Mouse (Mus musculus) neural tube, embryonic 15.5 days (tissue): ENCODE results near the gene Gm11214. TPM values are rescaled to one million over a fixed set of nuclear protein-coding genes. Genes with fewer than 3 reads are reported as not detected.

Source experiments
- ATAC-seq: fragments of 200-750 bp; cut with Nextera tagmentation; 2 replicates; pipeline ENCODE4 v1.8.0; 2017; ENCODE audit warnings: mild to moderate bottlenecking, moderate TSS enrichment, moderate library complexity; ENCODE audit not compliant: low FRiP score
- H3K27ac ChIP-seq: fragments of 300-500 bp; sonication (generic); replicated peaks from 2 replicates; pipeline ENCODE4 v1.5.1; 2015; ENCODE audit warnings: mild to moderate bottlenecking, inconsistent platforms
- H3K27me3 ChIP-seq: fragments of 300-500 bp; sonication (generic); replicated peaks from 2 replicates; pipeline ENCODE4 v1.6.1; 2015; ENCODE audit warnings: inconsistent platforms
- H3K36me3 ChIP-seq: fragments of 300-500 bp; sonication (generic); 2 replicates; pipeline ENCODE4 v1.6.1; 2015; ENCODE audit warnings: inconsistent platforms
- H3K4me1 ChIP-seq: fragments of 300-500 bp; sonication (generic); 2 replicates; pipeline ENCODE4 v1.6.1; 2015; ENCODE audit warnings: inconsistent platforms
- H3K4me2 ChIP-seq: fragments of 300-500 bp; sonication (generic); 2 replicates; pipeline ENCODE4 v1.6.1; 2015; ENCODE audit warnings: inconsistent platforms, mild to moderate bottlenecking, moderate library complexity
- H3K4me3 ChIP-seq: fragments of 300-500 bp; sonication (generic); replicated peaks from 2 replicates; pipeline ENCODE4 v1.5.1; 2015; ENCODE audit warnings: mild to moderate bottlenecking, inconsistent platforms
- H3K9ac ChIP-seq: fragments of 300-500 bp; sonication (generic); replicated peaks from 2 replicates; pipeline ENCODE4 v1.6.1; 2015; ENCODE audit warnings: mild to moderate bottlenecking, inconsistent platforms
- H3K9me3 ChIP-seq: fragments of 300-500 bp; sonication (generic); replicated peaks from 2 replicates; pipeline ENCODE4 v1.6.1; 2016; ENCODE audit warnings: inconsistent platforms
- WGBS: fragments of 180-500 bp; shearing (Covaris S2); methylation state at CpG from one replicate; pipeline ENCODE4 v1.1.7; 2015; ENCODE audit warnings: mixed read lengths; 5-methylcytosine and 5-hydroxymethylcytosine counted together
- polyA plus RNA-seq: library from polyadenylated mRNA; unstranded; fragments of >200 nt; fragmentation: Nextera tagmentation; extraction: Ambion mirVana; gene quantifications from 2 replicates; pipeline ENCODE4 v1.2.1, GENCODE M21; 2015

Gene Gm11214
- polyA plus RNA-seq, 1 experiment from 2014 or later: not detected

DNA sequence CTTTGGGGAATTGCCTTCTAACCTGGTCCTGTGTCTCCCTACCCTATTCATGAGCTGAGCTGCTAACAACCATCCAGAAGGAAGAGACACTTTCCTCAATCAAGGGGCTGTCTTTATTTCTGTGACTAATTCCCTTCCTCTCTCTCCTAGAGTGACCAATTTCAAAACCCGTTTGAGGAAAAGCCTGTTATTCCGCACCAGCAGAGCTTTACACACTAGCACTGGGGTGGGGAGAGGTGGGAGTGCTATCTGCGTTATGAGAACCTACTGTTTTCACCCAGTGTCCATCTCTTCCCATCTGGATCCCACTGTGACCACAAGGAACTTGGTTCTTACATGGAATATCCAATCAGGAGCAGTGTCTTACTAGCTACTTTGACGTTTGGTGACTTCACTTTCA, 4.1 kb downstream of the Gm11214 start:
- Histone ChIP-seq H3K36me3 (no peaks in the 10 kb centered on the region), H3K4me3 (no peak overlapping the region), H3K9ac (no peak overlapping the region), H3K4me2 (no peak overlapping the region), H3K27ac (no peak overlapping the region), H3K27me3 (no peaks in the 10 kb centered on the region), H3K9me3 (no peaks in the 10 kb centered on the region), H3K4me1 (no peaks in the 10 kb centered on the region)
- no peak for ATAC-seq
- 32% methylated on average over 4 of the region's 4 CpGs for WGBS

DNA sequence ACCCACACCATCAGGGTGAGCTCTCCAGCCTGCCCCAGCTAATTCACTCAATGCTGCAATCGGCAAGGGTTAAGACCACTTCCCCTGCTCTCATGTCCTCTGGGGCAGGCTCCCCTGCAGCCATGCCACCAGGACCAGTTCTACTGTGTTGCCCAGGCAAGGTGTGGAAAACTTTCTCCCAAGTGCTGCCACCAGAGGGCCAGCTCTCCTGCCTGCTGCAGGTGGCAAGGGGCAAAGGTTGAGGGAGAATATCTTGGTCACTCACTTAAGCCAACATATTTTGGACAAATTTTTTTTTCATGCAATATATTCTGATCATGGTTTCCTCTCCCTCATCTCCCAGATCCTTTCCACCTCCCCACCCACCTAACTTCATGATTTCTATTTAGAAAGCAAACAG, 8.8 kb downstream of the Gm11214 start:
- H3K36me3 ChIP-seq: no peaks in the 10 kb centered on the region
- H3K9me3 ChIP-seq: no peaks in the 10 kb centered on the region
- 83% methylated on average over 1 of the region's 1 CpGs for WGBS
- no peak overlapping the region for H3K9ac ChIP-seq
- H3K4me3 ChIP-seq: no peak overlapping the region
- no peak overlapping the region for H3K4me2 ChIP-seq
- no peak for ATAC-seq
- no peaks in the 10 kb centered on the region for H3K4me1 ChIP-seq
- H3K27ac ChIP-seq: no peak overlapping the region
- no peaks in the 10 kb centered on the region for H3K27me3 ChIP-seq

DNA sequence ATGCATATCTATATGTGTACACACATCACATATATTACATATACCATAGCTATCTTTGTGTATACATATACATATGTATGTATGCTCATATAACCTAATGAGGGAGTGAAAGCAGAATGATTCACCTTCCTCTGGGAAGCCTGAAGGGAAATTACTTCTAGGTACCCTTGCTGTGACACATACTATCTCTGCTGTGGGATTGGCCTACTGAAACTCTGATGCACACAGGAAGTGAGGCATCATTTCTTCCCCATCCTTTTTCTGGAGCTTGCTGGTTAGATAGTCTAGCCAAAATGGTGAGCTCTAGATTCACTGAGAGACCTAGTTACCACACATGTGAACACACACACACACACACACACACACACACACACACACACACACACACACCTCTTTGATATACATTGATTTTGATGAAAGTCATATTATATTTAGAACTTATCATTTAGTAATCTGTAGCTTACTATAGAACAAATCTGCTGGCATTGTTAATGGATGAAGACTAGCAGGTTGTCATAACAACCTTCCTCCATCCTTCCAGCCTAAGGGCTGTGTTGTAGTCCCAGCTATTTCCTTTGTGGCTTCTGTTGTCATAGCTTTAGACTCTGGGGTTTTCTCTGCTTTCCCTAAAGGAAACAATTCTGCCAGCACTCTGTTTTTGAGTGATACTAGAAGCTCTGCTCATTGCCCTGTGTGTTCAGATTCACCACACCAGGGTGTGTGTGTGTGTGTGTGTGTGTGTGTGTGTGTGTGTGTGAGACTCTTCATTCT, 19.0 kb downstream of the Gm11214 start:
- Histone ChIP-seq H3K4me3 (no peak overlapping the region), H3K36me3 (no peaks in the 10 kb centered on the region), H3K4me1 (no peaks in the 10 kb centered on the region), H3K27me3 (no peaks in the 10 kb centered on the region), H3K4me2 (no peak overlapping the region), H3K9ac (no peak overlapping the region), H3K9me3 (no peaks in the 10 kb centered on the region), H3K27ac (no peak overlapping the region)
- no peak for ATAC-seq

DNA sequence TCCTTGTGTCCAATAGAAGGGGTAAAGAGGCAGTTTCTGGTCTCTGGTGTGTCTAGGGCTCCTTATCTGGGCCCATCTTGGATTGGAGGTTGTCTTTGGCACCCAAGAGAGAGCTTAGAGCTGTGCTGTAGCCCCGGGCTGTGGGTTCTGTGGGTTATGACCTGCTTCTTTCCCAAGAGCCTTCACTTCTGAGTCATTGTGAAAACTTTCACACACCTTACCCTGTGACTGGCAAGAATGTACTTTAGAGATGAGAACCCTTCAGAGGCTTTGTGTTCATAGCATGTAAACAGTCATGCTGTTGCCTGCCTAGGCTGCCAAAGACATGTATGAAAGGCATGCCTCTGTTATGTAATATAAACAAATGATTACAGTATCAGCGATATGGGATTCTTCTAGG, 23.3 kb downstream of the Gm11214 start:
- no peak overlapping the region for H3K27ac ChIP-seq
- H3K36me3 ChIP-seq: no peaks in the 10 kb centered on the region
- ATAC-seq: no peak
- WGBS: 82% methylated on average over 2 of the region's 2 CpGs
- H3K27me3 ChIP-seq: no peaks in the 10 kb centered on the region
- H3K9ac ChIP-seq: no peak overlapping the region
- no peak overlapping the region for H3K4me3 ChIP-seq
- H3K4me1 ChIP-seq: no peaks in the 10 kb centered on the region
- H3K4me2 ChIP-seq: no peak overlapping the region
- no peaks in the 10 kb centered on the region for H3K9me3 ChIP-seq

DNA sequence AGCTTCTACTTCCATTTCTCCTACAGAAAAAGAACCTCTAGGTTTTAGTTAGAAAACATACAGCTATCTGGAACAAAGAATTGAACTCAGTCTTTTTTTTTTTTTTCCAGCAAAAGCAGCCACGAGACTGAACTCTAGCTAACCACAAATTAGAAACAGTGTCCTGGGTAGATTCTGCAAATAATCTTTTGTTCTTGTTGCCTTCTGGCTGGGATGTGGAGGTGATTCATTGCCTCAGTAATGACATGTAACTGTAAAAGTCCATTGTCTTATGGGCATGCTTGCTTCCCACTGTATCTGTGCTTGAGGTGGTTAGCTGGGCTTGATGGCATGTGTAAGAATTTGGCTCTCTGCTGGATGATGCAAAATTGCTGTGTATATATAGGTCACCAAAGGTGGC, 24.6 kb downstream of the Gm11214 start:
- WGBS: 48% methylated on average over 1 of the region's 1 CpGs
- H3K9ac ChIP-seq: no peak overlapping the region
- no peak overlapping the region for H3K27ac ChIP-seq
- no peak overlapping the region for H3K4me2 ChIP-seq
- H3K9me3 ChIP-seq: no peaks in the 10 kb centered on the region
- H3K4me3 ChIP-seq: no peak overlapping the region
- H3K27me3 ChIP-seq: no peaks in the 10 kb centered on the region
- no peak for ATAC-seq
- no peaks in the 10 kb centered on the region for H3K36me3 ChIP-seq
- no peaks in the 10 kb centered on the region for H3K4me1 ChIP-seq

DNA sequence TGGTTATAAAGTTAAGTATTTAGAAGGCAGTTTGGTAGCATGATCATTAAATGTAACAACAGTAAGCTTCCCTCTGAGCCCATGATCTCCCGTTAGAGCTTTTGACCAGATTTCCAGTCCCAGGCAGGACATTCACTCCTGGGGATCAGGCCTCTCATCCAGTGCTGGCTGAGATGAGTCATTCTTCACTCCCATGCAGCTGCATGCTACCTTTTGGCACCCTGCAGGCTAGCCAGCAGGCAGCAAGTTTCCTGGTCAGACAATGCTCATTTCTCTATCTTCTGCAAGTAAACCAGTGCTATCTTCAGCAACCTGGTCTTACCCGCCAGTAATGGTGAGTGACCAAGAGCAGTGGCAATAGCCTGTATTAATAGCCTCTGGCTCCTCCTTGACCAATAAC, 30.0 kb downstream of the Gm11214 start:
- H3K27me3 ChIP-seq: no peaks in the 10 kb centered on the region
- H3K36me3 ChIP-seq: no peaks in the 10 kb centered on the region
- H3K4me1 ChIP-seq: no peaks in the 10 kb centered on the region
- no peak for ATAC-seq
- WGBS: 91% methylated on average over 2 of the region's 2 CpGs
- no peak overlapping the region for H3K27ac ChIP-seq
- no peaks in the 10 kb centered on the region for H3K9me3 ChIP-seq
- H3K4me2 ChIP-seq: no peak overlapping the region
- no peak overlapping the region for H3K4me3 ChIP-seq
- no peak overlapping the region for H3K9ac ChIP-seq

DNA sequence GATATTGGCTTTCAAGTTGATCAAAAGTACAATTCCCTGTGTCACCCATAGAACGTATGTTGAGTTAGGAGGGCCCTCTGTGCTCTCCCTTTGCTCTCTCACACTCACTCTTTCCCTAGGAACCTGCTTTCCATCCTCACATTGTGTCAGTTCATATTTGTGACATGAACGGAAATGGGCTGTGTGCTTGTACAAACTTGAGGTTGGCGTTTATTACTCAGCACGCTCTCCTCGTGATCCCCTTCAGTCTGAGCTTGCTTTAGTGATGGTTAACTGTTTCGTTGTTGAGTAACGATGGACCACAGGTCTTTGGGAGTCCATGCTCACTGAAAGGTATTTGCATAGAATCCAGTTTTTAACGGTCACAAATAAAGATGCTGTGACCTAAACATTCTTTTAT, 36.1 kb downstream of the Gm11214 start:
- no peaks in the 10 kb centered on the region for H3K9me3 ChIP-seq
- H3K9ac ChIP-seq: no peak overlapping the region
- no peaks in the 10 kb centered on the region for H3K27me3 ChIP-seq
- 87% methylated on average over 8 of the region's 8 CpGs for WGBS
- no peak overlapping the region for H3K4me2 ChIP-seq
- no peak overlapping the region for H3K4me3 ChIP-seq
- H3K27ac ChIP-seq: no peak overlapping the region
- H3K36me3 ChIP-seq: no peaks in the 10 kb centered on the region
- H3K4me1 ChIP-seq: no peaks in the 10 kb centered on the region
- no peak for ATAC-seq

DNA sequence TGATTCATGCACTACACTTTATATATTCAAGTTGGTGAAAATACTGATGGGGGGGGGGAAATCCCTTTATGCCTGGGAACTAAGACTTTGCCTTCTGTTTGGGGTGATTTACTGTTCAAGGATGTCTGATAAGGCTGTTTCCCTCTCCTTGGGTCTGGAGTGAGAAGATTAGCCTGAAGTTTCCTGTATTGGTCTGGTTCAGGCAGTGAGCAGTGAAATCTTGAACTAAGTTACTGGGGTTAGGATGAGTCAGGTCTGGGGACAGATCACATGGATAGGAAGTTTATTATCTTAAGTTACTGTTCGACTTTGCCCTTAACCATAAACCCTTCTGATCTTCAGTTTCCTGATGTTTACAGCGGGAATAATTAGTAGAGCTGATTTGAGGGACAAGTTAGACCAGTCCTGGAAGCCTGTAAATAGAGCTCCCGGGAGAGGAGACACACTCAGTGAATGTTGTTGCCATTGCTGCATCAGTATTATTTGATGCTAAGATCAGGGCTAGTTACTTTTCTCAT, 37.6 kb downstream of the Gm11214 start:
- Histone ChIP-seq H3K9me3 (no peaks in the 10 kb centered on the region), H3K9ac (no peak overlapping the region), H3K27me3 (no peaks in the 10 kb centered on the region), H3K4me3 (no peak overlapping the region), H3K4me2 (no peak overlapping the region), H3K36me3 (no peaks in the 10 kb centered on the region), H3K27ac (no peak overlapping the region), H3K4me1 (no peaks in the 10 kb centered on the region)
- 79% methylated on average over 3 of the region's 3 CpGs for WGBS
- ATAC-seq: no peak

DNA sequence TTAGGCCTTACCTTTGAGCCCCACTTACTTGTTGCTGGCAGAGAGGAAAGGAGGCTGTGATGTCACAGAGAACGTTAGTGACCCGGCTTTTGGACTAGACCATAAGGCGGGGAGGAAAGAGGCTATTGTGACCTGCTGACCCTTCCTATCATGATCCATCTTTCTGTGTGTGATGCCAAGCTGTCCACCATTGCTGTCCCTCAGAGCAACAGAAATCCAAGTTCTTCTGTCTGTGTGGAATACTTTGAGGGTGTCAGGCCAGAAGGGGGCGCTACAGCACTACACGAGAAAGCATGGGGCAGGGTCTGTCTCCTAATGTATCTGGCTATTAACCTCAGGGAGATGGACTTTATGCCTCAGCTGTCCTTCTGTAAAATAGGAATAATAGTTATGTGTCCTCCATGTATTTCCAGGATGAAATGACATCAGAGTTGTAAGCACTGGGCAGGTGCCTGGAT, 40.8 kb downstream of the Gm11214 start, which contains the start of gene Tex48:
Gene Tex48 (minus strand): TSS at position 51 of the 458 bp plus-strand sequence.
- H3K27me3 ChIP-seq: no peaks in the 10 kb centered on the region
- no peak within 1 kb of the TSS for H3K9ac ChIP-seq
- no peaks in the 10 kb centered on the region for H3K36me3 ChIP-seq
- no peak within 1 kb of the TSS for H3K4me2 ChIP-seq
- H3K4me3 ChIP-seq: no peak within 1 kb of the TSS
- ATAC-seq: no peak
- WGBS: 55% methylated on average over 5 of the region's 5 CpGs
- H3K27ac ChIP-seq: no peak within 1 kb of the TSS
- no peaks in the 10 kb centered on the region for H3K9me3 ChIP-seq
- no peaks in the 10 kb centered on the region for H3K4me1 ChIP-seq

DNA sequence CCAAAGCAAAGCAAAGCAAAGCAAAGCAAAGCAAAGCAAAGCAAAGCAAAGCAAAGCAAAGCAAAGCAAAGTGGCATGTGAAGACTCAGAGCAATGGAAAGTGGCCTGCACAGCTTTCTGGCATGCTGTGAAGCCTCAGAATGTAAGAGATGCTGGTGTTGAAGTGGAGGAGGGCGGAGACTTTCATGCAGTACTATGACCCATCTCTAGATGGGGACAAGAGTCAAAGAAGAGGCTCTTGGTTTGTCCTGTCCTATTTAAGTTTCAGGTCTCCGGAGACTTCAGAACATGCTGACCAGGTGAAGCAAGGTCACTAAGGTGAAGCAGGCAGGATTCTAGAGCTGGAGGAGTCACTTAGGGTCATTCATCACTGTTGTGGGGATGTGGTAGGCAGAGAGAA, 41.3 kb downstream of the Gm11214 start:
- 96% methylated on average over 2 of the region's 2 CpGs for WGBS
- Histone ChIP-seq H3K9me3 (no peaks in the 10 kb centered on the region), H3K27me3 (no peaks in the 10 kb centered on the region), H3K4me1 (no peaks in the 10 kb centered on the region), H3K27ac (no peak overlapping the region), H3K4me3 (no peak overlapping the region), H3K4me2 (no peak overlapping the region), H3K9ac (no peak overlapping the region), H3K36me3 (no peaks in the 10 kb centered on the region)
- no peak for ATAC-seq
